10 mouse cellular contexts compared by ENCODE assay signal in genomic region chr11:16800507-16800906, GRCm38 (mm10). TPM values are rescaled to one million over a fixed set of nuclear protein-coding genes. Genes with fewer than 3 reads are reported as not detected.
A peak's percentile ranks its signal among the peaks of the same experiment; 100 is the strongest.
DNase-seq lines count a peak whose midpoint lies in the region; ATAC-seq and TF ChIP-seq lines count a peak whose summit lies in the region.
"Had no signal": no experiment of that assay in that cellular context is flagged by ENCODE, and none has a peak within 500 bp of the region (broad histone marks: within the 10 kb centered on the region; RNA-seq: fewer than 3 reads in every experiment).

No protein-coding gene starts in this region.

- peaks cover 6% of the 10 kb centered on the region; the same call in 1 of the 2 replicates for H3K27me3 ChIP-seq in heart, embryonic 11.5 days (ENCODE audit: control insufficient read depth, insufficient read depth, low read length)
- H3K27me3 ChIP-seq in stomach, embryonic 14.5 days (ENCODE audit: control insufficient read depth, insufficient read depth, low read length): no peaks in the 10 kb centered on the region
- H3K27me3 ChIP-seq in hindbrain, postnatal 0 days (ENCODE audit: insufficient read depth, low read length): no peaks in the 10 kb centered on the region
- H3K27me3 ChIP-seq: forebrain, embryonic 13.5 days had no signal

- peak; percentile 46; the same call in 1 of the 2 replicates for ATAC-seq in heart, embryonic 11.5 days (replicated peaks; ENCODE audit: insufficient number of reproducible peaks, low FRiP score, low TSS enrichment)
- ATAC-seq in stomach, embryonic 14.5 days (ENCODE audit: insufficient number of reproducible peaks, insufficient read depth, low FRiP score, low read depth): peak; percentile 93
- no peak for ATAC-seq in hindbrain, postnatal 0 days
- ATAC-seq: forebrain, embryonic 13.5 days had no signal

- no peak overlapping the region for H3K4me3 ChIP-seq in heart, embryonic 11.5 days (ENCODE audit: low read depth, low read length)
- H3K4me3 ChIP-seq in stomach, embryonic 14.5 days (ENCODE audit: low read depth, low read length): no peak overlapping the region
- H3K4me3 ChIP-seq in hindbrain, postnatal 0 days (ENCODE audit: low read length): no peak overlapping the region
- H3K4me3 ChIP-seq: forebrain, embryonic 13.5 days had no signal

- H3K36me3 ChIP-seq in heart, embryonic 11.5 days (ENCODE audit: control insufficient read depth, insufficient read depth, low read length): no peaks in the 10 kb centered on the region
- no peaks in the 10 kb centered on the region for H3K36me3 ChIP-seq in stomach, embryonic 14.5 days (ENCODE audit: control insufficient read depth, insufficient read depth, low read length)
- no peaks in the 10 kb centered on the region for H3K36me3 ChIP-seq in hindbrain, postnatal 0 days (ENCODE audit: insufficient read depth, low read length)

- 56% methylated on average over 6 of the region's 6 CpGs for WGBS in heart, embryonic 11.5 days (ENCODE audit: insufficient replicate concordance)
- whole genome bisulfite sequencing in stomach, embryonic 14.5 days: 60% methylated on average over 6 of the region's 6 CpGs
- WGBS in hindbrain, postnatal 0 days: 84% methylated on average over 6 of the region's 6 CpGs

- H3K9ac ChIP-seq in heart, embryonic 11.5 days (ENCODE audit: low read depth, low read length): no peak overlapping the region
- H3K9ac ChIP-seq in stomach, embryonic 14.5 days (replicated peaks; ENCODE audit: low read depth, low read length): no peak overlapping the region
- H3K9ac ChIP-seq in hindbrain, postnatal 0 days (replicated peaks; ENCODE audit: low read length): no peak overlapping the region
- H3K9ac ChIP-seq: forebrain, embryonic 13.5 days had no signal

- no peak overlapping the region for H3K4me2 ChIP-seq in heart, embryonic 11.5 days
- H3K4me2 ChIP-seq in stomach, embryonic 14.5 days (replicated peaks; ENCODE audit: low read depth, low read length): no peak overlapping the region
- H3K4me2 ChIP-seq in hindbrain, postnatal 0 days (ENCODE audit: low read depth, low read length): no peak overlapping the region
- H3K4me2 ChIP-seq: forebrain, embryonic 13.5 days had no signal

- H3K9me3 ChIP-seq in heart, embryonic 11.5 days (replicated peaks; ENCODE audit: control insufficient read depth, low read length): no peaks in the 10 kb centered on the region
- no peaks in the 10 kb centered on the region for H3K9me3 ChIP-seq in stomach, embryonic 14.5 days (ENCODE audit: control insufficient read depth, low read depth, low read length)
- H3K9me3 ChIP-seq in hindbrain, postnatal 0 days (ENCODE audit: low read length): no peaks in the 10 kb centered on the region
- H3K9me3 ChIP-seq: forebrain, embryonic 13.5 days had no signal

- peak; percentile 60 to 73 for DNase-seq in adrenal gland, postnatal 36 days
- DNase-seq in kidney, postnatal 14 days: peak; percentile 89
- DNase-seq in hindbrain, postnatal 0 days (ENCODE audit: low spot score): no peak
- DNase-seq in thymus, postnatal 14 days: no peak
- no peak for DNase-seq in right cerebral cortex, postnatal 10 days (ENCODE audit: low spot score in 2 of 2)
- no peak for DNase-seq in right cerebral cortex, adult 18-20 months
- DNase-seq: thymus, adult 2 months had no signal

- TF ChIP-seq CTCF in hindbrain, postnatal 0 days (IDR thresholded peaks at IDR 0.05; ENCODE audit: low read depth): no peak

- no peak overlapping the region for H3K27ac ChIP-seq in heart, embryonic 11.5 days (ENCODE audit: low read depth, low read length)
- no peak overlapping the region; the same call in 1 of the 2 replicates for H3K27ac ChIP-seq in stomach, embryonic 14.5 days (ENCODE audit: low read length)
- no peak overlapping the region for H3K27ac ChIP-seq in hindbrain, postnatal 0 days
- H3K27ac ChIP-seq: forebrain, embryonic 13.5 days had no signal

- peaks cover 5% of the 10 kb centered on the region; the same call in 1 of the 2 replicates for H3K4me1 ChIP-seq in heart, embryonic 11.5 days (ENCODE audit: control insufficient read depth, insufficient read depth, low read length)
- H3K4me1 ChIP-seq in stomach, embryonic 14.5 days (ENCODE audit: control insufficient read depth, insufficient read depth, low read length): peaks cover 18% of the 10 kb centered on the region
- 0 out of 2 replicates have a peak, but pooled peaks cover 4% of the 10 kb centered on the region for H3K4me1 ChIP-seq in hindbrain, postnatal 0 days (ENCODE audit: insufficient read depth, low read length)

RNA-seq across cellular contexts. Expression of gene Egfr, which starts 48.5 kb away (rescaled TPM):
- 10 to 100 TPM in 1 of 2 experiments, 1 to 10 TPM in 1; 9.0 to 16.4 TPM for total RNA-seq in adrenal gland, postnatal 36 days (2021)
- 2.8 and 3.7 TPM in 2 replicates for polyA plus RNA-seq in heart, embryonic 11.5 days (2014; fragmentation: Nextera tagmentation; extraction: Ambion mirVana)
- 21.8 and 26.4 TPM in 2 replicates for polyA plus RNA-seq in stomach, embryonic 14.5 days (2014; fragmentation: Nextera tagmentation; extraction: Ambion mirVana)
- 23.8 and 29.3 TPM in 2 replicates for total RNA-seq in hindbrain, postnatal 0 days (2014; rRNA removed)
- polyA plus RNA-seq in hindbrain, postnatal 0 days (2015; fragmentation: Nextera tagmentation; extraction: Ambion mirVana): 12.4 and 12.7 TPM in 2 replicates

Comparison
In these comparisons a context has a peak if more than half of its experiments do, and no peak if none do; other contexts are left out.
1. DNase-seq: peak in adrenal gland, postnatal 36 days (2 of 2) and kidney, postnatal 14 days (single experiment); none in hindbrain, postnatal 0 days (single experiment), thymus, postnatal 14 days (single experiment), right cerebral cortex, postnatal 10 days (0 of 2) and right cerebral cortex, adult 18-20 months (single experiment).